ENCODE assay signal across 18 mouse cellular contexts in genomic region chr4:149758423-149758822, GRCm38 (mm10). TPM values are rescaled to one million over a fixed set of nuclear protein-coding genes. Genes with fewer than 3 reads are reported as not detected.
DNase-seq lines count a peak whose midpoint lies in the region; ATAC-seq and TF ChIP-seq lines count a peak whose summit lies in the region.
"Had no signal": no experiment of that assay in that cellular context is flagged by ENCODE, and none has a peak within 500 bp of the region (broad histone marks: within the 10 kb centered on the region; RNA-seq: fewer than 3 reads in every experiment).

No protein-coding gene starts in this region.

- TF ChIP-seq POLR2A in lung, adult 2 months (IDR thresholded peaks at IDR 0.05; ENCODE audit: borderline replicate concordance, extremely low read depth, low read depth, low read length): no peak

- no peaks in the 10 kb centered on the region for H3K4me1 ChIP-seq in hindbrain, postnatal 0 days (ENCODE audit: insufficient read depth, low read length)
- no peaks in the 10 kb centered on the region for H3K4me1 ChIP-seq in hindbrain, embryonic 10.5 days (replicated peaks)
- H3K4me1 ChIP-seq in lung, adult 2 months (ENCODE audit: control insufficient read depth, insufficient read depth, low read length): peaks cover 12% of the 10 kb centered on the region
- H3K4me1 ChIP-seq: forebrain, embryonic 15.5 days; heart, embryonic 15.5 days; hindbrain, embryonic 13.5 days; midbrain, embryonic 10.5 days had no signal

- no peak for DNase-seq in hindbrain, postnatal 0 days (ENCODE audit: low spot score)
- no peak for DNase-seq in hindbrain, embryonic 10.5 days (ENCODE audit: low spot score)
- DNase-seq in lung, postnatal 10 days: peak; percentile 62
- no peak for DNase-seq in lung, adult 2 months
- DNase-seq in induced T-regulatory cell, adult 2 months (ENCODE audit: low read depth): peak; percentile 29
- DNase-seq in skeletal muscle tissue, adult 2 months (ENCODE audit: low read depth, low spot score): peak; percentile 57
- no peak for DNase-seq in T-cell, adult 2 months (ENCODE audit: low spot score)
- DNase-seq: cerebellum, adult 8-10 months; embryo, embryonic 11 days; gastrocnemius, postnatal 25 days; lung, embryonic 14.5 days; right cerebral cortex, postnatal 25 days had no signal

- no peak for TF ChIP-seq CTCF in hindbrain, postnatal 0 days (IDR thresholded peaks at IDR 0.05; ENCODE audit: low read depth)
- TF ChIP-seq CTCF in lung, adult 2 months (IDR thresholded peaks at IDR 0.05; ENCODE audit: insufficient read depth, low read length): no peak

- ATAC-seq in hindbrain, postnatal 0 days: no peak
- ATAC-seq: forebrain, embryonic 15.5 days had no signal

- WGBS in hindbrain, postnatal 0 days: 60% methylated on average over 6 of the region's 6 CpGs
- WGBS in hindbrain, embryonic 10.5 days: 89% methylated on average over 6 of the region's 6 CpGs
- WGBS in lung, adult 2 months: 44% methylated on average over 6 of the region's 6 CpGs

- H3K27me3 ChIP-seq in hindbrain, postnatal 0 days (ENCODE audit: insufficient read depth, low read length): no peaks in the 10 kb centered on the region
- H3K27me3 ChIP-seq in hindbrain, embryonic 10.5 days (ENCODE audit: insufficient read depth, poor library complexity, severe bottlenecking): no peaks in the 10 kb centered on the region
- H3K27me3 ChIP-seq: forebrain, embryonic 15.5 days; heart, embryonic 15.5 days; hindbrain, embryonic 13.5 days had no signal

- H3K9ac ChIP-seq in hindbrain, postnatal 0 days (replicated peaks; ENCODE audit: low read length): 0 out of 2 replicates have a peak overlapping the region, but pooled peaks have one; percentile 1
- H3K9ac ChIP-seq: forebrain, embryonic 15.5 days; heart, embryonic 15.5 days; hindbrain, embryonic 13.5 days; lung, embryonic 14.5 days had no signal

- H3K4me2 ChIP-seq in hindbrain, postnatal 0 days (ENCODE audit: low read depth, low read length): no peak overlapping the region
- H3K4me2 ChIP-seq: forebrain, embryonic 15.5 days; heart, embryonic 15.5 days; hindbrain, embryonic 13.5 days; lung, embryonic 14.5 days had no signal

- H3K36me3 ChIP-seq in hindbrain, postnatal 0 days (ENCODE audit: insufficient read depth, low read length): peaks cover 5% of the 10 kb centered on the region
- peaks cover 66% of the 10 kb centered on the region for H3K36me3 ChIP-seq in hindbrain, embryonic 10.5 days
- H3K36me3 ChIP-seq: heart, embryonic 15.5 days had no signal

- H3K9me3 ChIP-seq in hindbrain, postnatal 0 days (ENCODE audit: low read length): no peaks in the 10 kb centered on the region
- no peaks in the 10 kb centered on the region for H3K9me3 ChIP-seq in hindbrain, embryonic 10.5 days
- H3K9me3 ChIP-seq: forebrain, embryonic 15.5 days; heart, embryonic 15.5 days; hindbrain, embryonic 13.5 days; midbrain, embryonic 10.5 days had no signal

- H3K27ac ChIP-seq in hindbrain, postnatal 0 days: no peak overlapping the region
- H3K27ac ChIP-seq in hindbrain, embryonic 10.5 days: no peak overlapping the region
- H3K27ac ChIP-seq: forebrain, embryonic 15.5 days; heart, embryonic 15.5 days; hindbrain, embryonic 13.5 days; kidney, postnatal 0 days; midbrain, embryonic 10.5 days had no signal

- no peak overlapping the region for H3K4me3 ChIP-seq in hindbrain, postnatal 0 days (ENCODE audit: low read length)
- no peak overlapping the region for H3K4me3 ChIP-seq in hindbrain, embryonic 10.5 days
- H3K4me3 ChIP-seq in lung, adult 2 months (replicated peaks; ENCODE audit: extremely low read depth, low read depth, low read length): no peak overlapping the region
- H3K4me3 ChIP-seq: forebrain, embryonic 15.5 days; heart, embryonic 15.5 days; hindbrain, embryonic 13.5 days; midbrain, embryonic 10.5 days; myocyte had no signal

RNA-seq across cellular contexts. Expression of gene Slc25a33, which starts 15.7 kb away (rescaled TPM):
- total RNA-seq in hindbrain, postnatal 0 days (2014; rRNA removed): 20.4 and 21.6 TPM in 2 replicates
- 38.2 and 39.6 TPM in 2 replicates for polyA plus RNA-seq in hindbrain, postnatal 0 days (2015; fragmentation: Nextera tagmentation; extraction: Ambion mirVana)
- polyA plus RNA-seq in hindbrain, embryonic 10.5 days (2016; fragmentation: Nextera tagmentation; extraction: Ambion mirVana): 19.1 and 20.3 TPM in 2 replicates
- 9.5 and 12.7 TPM in 2 replicates for polyA plus RNA-seq in lung, adult 2 months (2012; rRNA removed)

RNA-seq across cellular contexts. Expression of gene Tmem201, which starts 20.6 kb away (rescaled TPM):
- 69.8 and 80.2 TPM in 2 replicates for total RNA-seq in hindbrain, postnatal 0 days (2014; rRNA removed)
- polyA plus RNA-seq in hindbrain, postnatal 0 days (2015; fragmentation: Nextera tagmentation; extraction: Ambion mirVana): 41.2 and 44.7 TPM in 2 replicates
- 40.8 and 44.4 TPM in 2 replicates for polyA plus RNA-seq in hindbrain, embryonic 10.5 days (2016; fragmentation: Nextera tagmentation; extraction: Ambion mirVana)
- polyA plus RNA-seq in lung, adult 2 months (2012; rRNA removed): 34.0 TPM in 2 replicates

RNA-seq across cellular contexts. Expression of gene Pik3cd, which starts 56.1 kb away (rescaled TPM):
- total RNA-seq in hindbrain, postnatal 0 days (2014; rRNA removed): 17.4 and 20.8 TPM in 2 replicates
- polyA plus RNA-seq in hindbrain, postnatal 0 days (2015; fragmentation: Nextera tagmentation; extraction: Ambion mirVana): 9.2 and 10.1 TPM in 2 replicates
- polyA plus RNA-seq in hindbrain, embryonic 10.5 days (2016; fragmentation: Nextera tagmentation; extraction: Ambion mirVana): 10.4 and 17.2 TPM in 2 replicates
- 14.6 and 19.3 TPM in 2 replicates for polyA plus RNA-seq in lung, adult 2 months (2012; rRNA removed)

Comparison
In these comparisons a context has a peak if more than half of its experiments do, and no peak if none do; other contexts are left out.
1. DNase-seq: peak in lung, postnatal 10 days (single experiment), induced T-regulatory cell, adult 2 months (single experiment) and skeletal muscle tissue, adult 2 months (single experiment); none in hindbrain, postnatal 0 days (single experiment), hindbrain, embryonic 10.5 days (single experiment), lung, adult 2 months (single experiment) and T-cell, adult 2 months (single experiment).